Mouse (Mus musculus): ENCODE results near the gene Tnfrsf9.
"Not testable (repeated sequence)": the region's sequence is repeated elsewhere in the genome, so short reads cannot be mapped to it uniquely, and the experiment has no call there.

Gene Tnfrsf9

DNA sequence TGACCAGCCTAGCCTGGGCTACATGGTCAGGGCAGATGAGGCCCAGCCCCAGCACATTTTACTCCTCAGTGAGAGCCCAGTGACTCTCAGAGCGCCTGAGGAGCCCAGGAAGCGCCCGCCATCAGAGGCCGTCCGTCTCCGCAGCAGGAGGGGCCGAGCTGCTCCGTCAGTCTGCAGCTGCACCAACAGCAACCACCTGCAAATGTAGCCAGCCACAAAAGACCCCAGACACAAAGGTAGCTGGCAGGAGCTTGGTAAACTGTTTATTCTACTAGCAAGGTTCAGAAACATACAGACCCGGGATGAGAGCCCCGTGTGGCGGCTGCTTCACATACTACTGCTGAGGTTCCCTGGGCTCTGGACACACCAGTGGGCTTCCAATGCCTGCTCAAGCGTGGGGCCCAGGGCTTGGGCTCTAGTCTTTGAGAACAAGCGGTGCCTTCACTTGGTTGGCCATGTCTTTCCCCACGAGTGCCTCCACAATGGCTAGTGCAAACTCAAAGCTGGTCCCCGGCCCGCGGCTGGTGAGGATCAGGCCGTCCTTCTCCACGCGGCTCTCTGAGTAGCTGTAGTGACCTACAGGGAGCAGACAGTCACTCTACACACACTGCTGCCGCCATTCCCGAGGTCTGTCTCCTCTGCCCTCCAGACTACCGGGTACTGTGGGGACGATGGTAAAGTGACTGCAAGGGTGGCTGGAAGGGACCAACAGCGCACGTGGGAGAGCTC is 17.3 kb upstream of the Tnfrsf9 start:
- no peak for DNase-seq (ENCODE audit: low read depth)

DNA sequence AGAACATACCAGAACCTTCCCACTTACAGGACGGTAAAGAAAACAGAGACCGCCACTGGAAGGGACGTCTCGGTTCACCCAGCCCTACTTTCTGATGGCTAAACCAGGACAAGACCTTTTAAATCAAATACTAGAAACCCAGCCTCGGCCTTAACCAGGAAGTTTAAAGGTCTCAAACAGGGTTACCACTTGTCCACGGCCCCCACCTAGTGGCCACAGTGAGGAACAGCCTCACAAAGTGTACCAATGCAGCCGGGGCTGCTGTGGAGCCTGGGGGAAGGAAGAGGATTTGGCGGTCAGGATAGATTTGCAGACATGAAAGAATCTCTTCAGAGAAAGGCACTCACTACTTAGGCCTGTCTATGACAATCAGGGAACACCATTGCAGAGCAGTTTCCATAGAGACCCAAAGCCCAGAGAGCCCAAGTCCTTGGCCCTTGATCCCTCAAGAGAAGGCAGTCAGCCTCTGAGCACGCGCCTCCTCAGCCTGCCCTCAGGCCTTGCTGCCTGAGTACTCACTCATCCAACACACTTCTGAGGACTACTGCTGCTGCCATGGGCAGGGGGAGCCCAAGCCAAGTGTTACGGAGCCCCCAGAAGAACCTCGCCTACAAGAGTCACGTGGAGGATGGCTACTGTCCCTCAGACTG is 15.5 kb upstream of the Tnfrsf9 start:
- DNase-seq (ENCODE audit: low read depth), result peak; percentile 79

DNA sequence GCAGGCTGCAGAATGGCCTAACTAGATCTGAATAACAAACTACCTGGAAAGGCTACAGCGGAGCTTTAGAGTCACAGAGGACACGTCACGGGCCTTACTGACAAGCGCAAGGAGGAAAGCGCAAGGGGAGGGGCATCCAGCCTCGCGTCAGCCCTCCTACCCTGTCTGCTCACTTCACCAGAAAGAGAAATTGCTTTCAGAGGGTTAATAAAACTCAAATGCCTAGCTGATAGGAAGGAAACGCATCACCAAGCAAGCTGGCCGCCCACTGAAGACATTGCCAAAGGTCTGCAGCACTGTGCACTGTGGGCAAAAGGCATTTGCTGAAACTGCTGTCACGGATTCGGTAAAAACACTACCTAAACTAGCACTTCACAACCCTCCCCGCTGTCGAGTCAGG is 13.9 kb upstream of the Tnfrsf9 start:
- no peak for DNase-seq (ENCODE audit: low read depth)

DNA sequence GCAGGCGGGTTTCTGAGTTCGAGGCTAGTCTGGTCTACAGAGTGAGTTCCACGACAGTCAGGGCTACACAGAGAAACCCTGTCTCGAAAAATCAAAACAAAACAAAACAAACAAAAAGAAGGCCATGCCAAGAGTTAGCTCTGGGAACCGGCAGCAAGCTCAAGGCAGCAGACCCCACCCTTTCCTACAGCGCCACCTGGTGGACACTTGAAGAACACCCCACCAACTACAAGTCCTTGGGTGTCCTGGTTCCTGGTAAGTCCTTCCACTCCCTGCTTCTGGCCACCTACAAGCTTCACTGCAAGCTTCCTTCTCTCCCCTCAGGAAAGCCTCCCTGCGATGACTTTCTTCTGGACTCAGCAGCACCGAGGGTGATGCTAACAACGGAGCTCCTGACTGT is 12.7 kb upstream of the Tnfrsf9 start:
- DNase-seq (ENCODE audit: low read depth), result peak; percentile 71

DNA sequence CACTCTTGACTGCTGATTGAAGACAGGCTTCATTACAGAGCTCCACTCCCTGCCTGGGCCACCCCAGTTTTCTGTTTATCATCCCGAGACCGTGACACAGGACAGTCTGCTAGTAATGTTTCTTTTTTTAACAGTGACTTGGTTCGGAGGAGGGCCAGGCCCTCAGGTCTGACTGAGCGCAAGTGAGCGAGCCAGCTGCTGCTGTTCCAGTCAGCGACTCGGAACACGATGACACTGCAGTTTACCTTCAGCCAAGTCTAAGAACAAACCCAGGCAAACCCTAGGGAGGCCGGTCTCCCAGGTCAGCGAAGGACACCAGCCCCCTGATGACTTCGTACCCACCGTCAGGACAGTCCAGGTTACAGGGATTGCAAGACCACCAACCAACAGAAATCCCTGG is 12.3 kb upstream of the Tnfrsf9 start:
- no peak for DNase-seq (ENCODE audit: low read depth)

DNA sequence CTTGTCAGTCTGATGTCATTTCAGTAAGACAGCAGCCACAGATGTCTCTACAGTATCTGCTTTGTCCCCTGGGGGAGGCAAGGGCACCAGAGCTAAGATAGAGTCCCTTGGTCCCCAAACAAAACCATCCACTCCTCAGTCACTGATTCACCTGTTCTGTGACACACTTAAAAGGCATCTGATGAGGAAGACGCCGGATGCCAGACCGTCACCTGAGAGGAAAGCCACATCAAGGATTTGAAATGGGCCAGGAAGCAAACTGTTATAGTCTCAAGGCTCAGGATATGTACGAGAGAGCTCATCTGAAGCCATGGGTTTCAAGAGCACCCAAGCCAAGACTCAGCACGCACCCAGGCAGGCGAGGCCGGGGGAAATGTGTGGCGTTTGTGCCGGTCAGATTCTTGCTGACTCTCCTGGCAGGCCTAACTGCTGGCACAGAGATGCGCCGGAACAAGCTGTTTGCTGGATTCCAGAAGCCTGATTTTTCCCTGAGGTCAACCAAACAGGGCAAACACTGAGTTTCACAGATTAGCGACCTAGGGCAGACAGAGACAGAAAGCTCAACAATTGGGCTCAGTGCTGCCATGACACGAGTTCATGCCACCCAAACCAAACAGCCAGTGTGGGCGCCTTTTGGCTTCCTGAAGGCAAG is 11.1 kb upstream of the Tnfrsf9 start:
- no peak for DNase-seq (ENCODE audit: low read depth)

DNA sequence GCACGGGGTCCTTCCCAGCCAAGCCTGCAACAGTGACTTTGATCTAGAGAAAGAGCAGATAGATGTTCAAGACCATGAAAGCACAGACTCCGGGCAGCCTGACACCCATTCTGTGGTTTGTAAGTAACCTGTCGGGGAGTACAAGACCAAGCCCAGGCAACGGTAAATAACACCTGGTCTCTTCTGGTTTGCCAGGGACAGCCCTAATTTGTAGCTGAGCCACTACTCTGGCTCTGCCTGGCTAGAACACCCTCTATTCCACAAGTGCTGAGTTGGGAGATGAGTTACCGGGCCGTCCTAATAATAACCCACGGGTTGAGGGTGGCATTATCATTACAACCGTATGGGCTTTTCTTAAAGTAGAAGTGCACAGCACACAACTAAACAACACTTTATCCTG is 7.3 kb upstream of the Tnfrsf9 start:
- no peak for DNase-seq (ENCODE audit: low read depth)

DNA sequence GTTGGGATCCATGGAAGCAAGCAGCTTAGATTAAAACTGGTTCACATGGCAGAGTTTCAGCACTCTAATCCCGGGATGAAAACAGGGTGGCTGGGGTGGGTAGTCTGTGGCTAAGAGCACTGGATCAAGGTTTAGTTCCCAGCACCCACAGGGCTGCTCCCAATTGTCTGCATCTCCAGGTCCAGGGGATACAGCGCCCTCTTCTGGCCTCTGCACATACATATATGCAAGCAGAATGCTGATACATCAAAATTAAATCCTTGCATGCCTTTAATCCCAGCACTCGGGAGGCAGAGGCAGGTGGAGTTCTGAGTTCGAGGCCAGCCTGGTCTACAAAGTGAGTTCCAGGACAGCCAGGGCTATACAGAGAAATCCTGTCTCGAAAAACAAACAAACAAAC is 5.8 kb upstream of the Tnfrsf9 start:
- not testable (repeated sequence) for DNase-seq (ENCODE audit: low read depth)

DNA sequence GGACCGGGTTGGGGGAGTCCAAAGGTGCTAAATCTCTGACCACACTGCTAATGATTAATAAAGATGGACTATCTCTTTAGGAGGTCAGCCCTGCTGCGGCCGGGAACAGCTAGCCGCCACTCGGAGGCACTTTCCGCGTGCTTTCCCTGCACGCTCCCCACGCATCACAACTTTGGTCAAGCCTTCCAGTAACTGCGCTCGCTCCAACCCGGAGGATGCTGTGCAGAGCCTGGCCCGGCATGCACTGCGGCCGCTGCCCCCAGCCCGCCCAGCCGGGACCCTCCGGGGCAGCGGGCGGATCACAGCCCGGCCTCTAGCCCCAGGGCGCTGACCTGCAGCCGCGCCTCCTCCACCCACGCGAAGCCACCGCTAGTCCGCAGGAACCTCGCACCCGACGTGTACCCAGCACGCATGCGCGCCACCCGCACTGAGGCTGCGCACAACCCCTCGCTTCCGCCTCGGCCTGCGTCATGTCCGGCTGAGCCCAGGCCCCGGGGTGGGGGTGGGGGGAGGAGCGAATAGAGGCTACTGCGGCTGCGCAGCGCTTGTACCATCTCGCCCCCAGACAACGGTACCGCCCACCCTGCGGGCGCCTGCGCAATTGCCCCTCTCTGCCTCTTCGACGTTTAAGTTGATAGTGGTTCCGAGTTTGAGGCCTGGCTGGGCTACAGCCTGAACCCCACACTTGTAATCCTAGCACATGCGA is 4.8 kb upstream of the Tnfrsf9 start:
- peak; percentile 95 for DNase-seq (ENCODE audit: low read depth)

DNA sequence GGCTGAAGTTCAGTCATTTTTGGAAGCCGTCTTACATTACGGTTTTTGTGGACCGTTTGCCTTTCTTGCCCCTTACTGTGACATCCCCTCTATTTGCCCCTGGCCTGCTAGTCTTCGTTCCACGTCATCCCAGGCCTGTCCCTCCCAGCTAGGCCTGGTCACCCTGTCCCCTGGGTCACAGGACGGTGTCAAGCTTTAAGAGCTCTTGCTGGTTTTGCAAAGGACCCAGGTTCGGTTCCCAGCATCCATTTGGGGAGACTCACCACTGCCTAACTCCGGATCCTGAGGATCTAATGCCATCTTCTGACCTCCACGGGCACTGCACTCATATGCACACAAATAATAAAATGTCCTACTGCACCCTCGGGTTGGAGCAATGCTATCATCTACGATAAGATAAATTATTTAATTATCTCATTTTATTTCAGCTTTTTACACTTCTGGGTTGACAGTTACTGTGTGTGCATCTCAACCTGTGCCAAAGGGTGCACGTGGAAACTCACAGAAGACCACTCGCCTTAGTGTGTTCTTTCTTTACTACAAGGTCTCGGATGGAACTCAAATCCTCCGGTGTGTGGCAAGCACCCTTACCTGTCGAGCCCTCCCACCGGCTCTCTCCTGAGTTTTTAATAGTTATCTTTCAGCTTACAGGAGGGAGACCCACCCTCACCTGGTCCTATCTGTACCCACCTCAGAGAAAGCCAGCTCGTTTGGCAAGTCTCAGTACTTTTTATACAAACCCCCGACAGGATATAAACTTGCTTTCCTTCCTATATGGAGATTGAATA is 4.0 kb upstream of the Tnfrsf9 start:
- no peak for DNase-seq (ENCODE audit: low read depth)

DNA sequence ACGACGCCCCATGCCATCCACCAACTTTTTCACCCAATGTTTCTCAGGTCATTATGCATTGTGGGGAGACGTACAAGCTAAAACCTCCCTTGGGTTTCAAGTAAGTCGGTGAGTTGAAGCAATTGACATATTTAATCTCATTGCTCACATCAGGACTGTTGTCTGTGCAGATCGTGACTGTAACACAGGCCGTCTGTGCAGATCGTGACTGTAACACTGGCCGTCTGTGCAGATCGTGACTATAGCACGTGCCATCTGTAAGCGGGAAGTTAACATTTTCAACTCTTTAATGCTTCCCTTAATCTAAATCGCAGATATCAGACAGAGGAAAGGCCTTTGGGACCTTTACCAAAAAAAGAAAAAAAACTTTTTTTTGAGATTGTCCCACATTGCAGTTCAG is 619 bp upstream of the Tnfrsf9 start:
- no peak for DNase-seq (ENCODE audit: low read depth)

DNA sequence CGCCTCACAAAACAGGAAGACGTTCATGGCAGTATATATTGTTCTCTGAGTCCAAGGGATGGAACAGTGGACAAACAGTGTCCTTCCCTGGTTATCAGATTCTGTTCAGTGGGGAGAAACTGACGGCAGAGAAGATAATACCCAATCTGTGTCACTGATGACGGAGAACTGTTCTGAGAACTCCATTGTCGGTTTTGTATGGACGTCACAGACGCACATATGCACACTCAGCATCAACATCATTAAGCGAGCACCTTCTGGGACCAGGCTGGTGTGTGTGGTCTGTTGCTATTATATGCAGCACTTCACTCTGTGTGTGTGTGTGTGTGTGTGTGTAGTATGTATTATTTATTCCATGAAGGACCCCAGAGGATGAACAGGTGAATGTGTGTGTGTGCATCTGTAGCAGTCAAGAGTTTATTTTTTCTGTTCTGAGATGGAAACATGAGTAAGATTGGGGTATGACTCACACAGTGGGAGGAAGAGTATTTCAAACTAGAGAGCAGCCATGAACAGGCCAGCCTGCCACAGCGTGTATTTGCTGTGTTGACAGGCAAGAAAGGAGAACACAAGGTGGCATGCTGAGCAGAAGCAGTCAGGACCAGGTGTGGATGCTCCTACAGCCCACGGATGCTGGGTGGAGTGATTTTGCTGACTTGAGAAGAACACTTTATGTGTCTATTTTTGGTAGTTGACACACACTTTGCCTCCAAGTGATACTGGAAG is 982 bp downstream of the Tnfrsf9 start:
- no peak for DNase-seq (ENCODE audit: low read depth)

DNA sequence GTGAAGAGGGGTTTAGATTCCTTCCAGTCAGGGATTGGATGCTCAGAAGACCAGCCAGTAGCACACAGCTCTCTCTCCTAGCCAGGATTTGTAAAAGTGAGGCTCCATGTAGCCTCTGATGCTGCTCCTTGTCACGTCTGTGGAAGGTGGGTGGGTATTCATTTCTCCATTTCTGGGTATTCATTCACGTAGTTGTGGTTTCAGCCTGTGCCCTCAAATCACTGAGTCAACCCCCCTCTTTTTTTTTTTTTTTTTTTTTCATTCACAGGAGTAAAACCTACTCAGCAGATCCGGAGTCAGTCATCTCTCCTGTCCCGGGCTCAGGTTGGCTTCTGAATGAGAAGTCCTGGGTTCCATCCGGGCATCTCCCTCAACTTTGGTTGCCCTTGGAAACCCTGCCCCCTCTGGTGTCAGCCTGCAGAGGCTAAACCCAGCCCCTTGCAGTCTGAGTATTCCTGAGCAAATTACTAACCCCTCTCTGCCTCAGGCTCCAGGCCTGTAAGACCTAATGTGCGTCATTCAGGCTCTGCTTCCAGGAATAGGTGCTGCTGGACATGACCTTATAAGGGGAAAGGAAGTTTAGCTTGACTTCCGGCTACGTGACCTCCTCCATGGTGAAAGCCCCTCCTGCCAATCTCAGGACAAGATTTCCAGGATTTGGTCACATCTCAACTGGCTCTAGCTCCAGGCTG is 3.1 kb downstream of the Tnfrsf9 start:
- no peak for DNase-seq (ENCODE audit: low read depth)

DNA sequence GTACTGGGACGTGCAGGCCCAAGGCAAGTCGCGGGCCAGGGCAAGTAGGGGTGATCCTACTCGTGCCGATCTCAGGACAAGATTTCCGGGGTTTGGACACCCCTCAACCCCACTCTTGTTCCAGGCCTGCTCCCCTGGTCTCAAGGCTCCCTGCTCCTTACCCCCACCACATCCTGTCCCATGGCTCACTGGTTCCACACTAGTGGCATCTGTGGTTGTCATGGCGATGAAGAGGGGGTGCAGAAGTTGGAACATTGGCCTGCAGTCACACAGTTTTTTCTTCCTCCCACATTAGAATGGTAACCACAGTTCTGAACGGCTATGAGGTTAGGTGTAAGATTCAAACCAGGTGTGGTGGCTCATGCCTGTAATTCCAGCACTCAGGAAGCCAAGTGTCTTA is 6.8 kb downstream of the Tnfrsf9 start:
- no peak for DNase-seq (ENCODE audit: low read depth)

DNA sequence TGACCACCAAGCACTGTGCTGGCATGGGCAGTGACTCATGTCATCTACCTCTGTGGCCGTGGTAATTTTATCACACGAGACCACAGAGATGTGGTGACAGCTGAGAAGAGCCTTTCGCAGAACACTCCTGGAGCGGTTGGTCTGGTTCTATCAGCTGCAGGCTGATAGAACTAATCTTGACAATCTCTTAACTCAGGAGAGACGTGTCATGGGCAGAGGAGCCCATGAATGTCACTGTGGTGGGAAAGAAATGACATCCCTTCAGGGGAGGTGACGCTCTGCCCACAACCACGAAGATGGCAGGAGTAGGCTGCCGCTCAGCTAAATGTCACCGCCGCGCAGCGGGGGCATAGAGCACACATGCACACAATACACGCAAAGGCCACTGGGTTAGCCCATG is 9.9 kb downstream of the Tnfrsf9 start:
- DNase-seq (ENCODE audit: low read depth), result no peak

DNA sequence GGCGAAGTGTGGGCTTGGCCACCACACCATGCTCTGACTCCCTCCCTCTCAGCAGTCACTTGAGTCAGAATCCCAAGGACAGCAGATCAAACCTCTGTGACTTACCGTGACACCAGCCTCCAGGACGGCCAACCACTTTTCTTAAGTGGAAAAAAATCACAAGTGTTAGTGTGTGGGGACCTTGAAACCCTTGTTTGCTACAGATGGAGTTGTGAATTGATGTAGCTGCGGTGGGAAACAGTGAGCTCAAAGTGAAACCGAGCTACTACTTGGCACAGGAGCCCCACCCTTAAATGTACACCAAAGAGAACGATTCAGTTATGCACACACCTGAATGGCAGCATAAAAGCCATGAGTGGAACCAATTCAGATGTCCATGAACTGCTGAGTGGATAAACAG is 10.6 kb downstream of the Tnfrsf9 start:
- no peak for DNase-seq (ENCODE audit: low read depth)

DNA sequence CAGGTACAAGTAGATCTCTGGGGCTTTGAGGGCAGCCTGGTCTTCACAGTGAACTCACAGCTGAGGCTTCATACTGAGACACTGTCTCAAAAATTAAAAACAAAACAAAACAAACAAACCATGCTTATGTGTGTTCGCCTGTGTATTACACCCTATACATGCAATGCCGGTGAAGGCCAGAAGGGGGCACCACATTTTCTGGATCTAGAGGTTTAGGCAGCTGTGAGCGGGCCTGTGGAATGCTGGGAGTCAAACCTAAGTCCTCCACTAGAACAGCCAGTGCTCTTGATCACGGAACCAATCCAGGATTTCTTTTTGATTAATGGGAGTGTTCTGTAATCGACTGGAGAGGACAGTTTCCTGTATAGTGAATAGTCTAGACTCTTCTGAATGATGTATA is 11.6 kb downstream of the Tnfrsf9 start:
- DNase-seq (ENCODE audit: low read depth), result no peak

DNA sequence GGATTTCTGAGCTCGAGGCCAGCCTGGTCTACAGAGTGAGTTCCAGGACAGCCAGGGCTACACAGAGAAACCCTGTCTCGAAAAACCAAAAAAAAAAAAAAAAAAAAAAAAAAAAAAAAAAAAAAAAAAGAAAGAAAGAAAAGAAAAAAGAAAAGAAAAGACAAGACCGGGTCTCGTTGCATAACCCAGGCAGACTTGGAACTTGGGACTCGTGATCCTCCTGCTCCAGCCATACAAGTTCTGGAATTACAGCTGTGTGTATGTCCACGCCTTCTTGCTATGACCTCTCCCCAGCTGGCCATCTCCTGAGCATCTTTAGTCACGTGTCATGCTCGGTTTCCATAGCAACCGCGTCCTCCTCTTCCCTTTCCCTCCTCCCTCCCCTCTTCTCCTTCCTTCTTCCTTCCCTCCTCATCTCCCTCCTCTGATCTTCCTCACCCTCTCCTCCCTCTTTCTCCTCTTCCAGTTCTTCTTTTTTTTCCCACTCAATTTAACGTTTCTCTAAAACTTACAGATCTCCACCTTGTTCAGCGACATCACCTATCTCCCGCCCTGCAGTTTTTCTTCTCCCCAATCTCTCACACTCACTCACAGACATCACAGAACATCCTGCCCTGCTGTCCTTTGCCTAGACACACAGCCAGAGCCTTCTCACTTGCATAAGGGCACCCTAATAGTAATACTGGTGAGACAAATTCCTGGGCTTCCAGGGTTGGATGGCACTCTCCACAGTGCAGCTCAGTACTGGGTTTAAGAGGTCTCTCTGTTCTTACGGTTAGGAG is 12.8 kb downstream of the Tnfrsf9 start:
- DNase-seq (ENCODE audit: low read depth), result no peak

DNA sequence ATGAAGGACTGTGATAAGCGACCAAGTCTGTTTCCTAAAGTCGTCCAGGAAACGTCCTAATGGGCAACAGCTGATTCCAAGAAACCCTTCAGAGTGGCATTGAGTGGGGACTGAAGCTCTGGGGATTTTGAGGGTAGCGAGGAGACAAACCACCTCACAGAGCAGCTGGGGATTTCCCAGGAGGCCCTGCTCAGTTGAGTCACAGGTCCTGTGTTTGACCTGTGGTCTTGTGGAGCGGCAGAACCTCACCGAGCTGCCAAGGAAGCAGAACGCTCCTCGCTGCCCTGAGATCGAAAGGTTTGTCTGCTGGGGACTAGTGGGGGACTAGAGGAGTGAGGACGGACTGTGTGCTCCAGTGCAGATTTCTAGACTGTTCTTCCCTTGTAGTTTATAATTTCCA is 13.4 kb downstream of the Tnfrsf9 start:
- no peak for DNase-seq (ENCODE audit: low read depth)

DNA sequence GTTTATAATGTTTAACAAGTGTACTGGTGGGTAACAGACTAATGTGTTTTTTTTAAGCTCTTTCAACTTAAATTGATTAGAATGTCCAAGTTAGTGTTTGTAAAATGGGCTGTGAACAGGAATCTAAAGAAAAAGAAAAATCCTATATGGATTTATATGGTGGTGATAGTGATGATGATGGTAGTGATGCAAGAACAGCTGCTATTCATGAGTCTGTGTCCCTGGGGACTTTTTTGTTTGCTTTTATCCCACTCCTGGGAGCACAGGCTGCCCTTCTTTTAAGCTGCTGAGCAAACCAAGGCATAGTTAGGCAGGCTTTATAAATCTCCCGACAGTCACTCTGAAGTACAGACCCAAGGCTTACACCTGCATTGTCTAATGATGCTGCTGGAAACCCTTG is 19.1 kb downstream of the Tnfrsf9 start:
- DNase-seq (ENCODE audit: low read depth), result no peak
